Mouse (Mus musculus) MEL (cell line): ENCODE results near the gene Gm17545. TPM values are rescaled to one million over a fixed set of nuclear protein-coding genes. Genes with fewer than 3 reads are reported as not detected.
A peak's percentile ranks its signal among the peaks of the same experiment; 100 is the strongest.

Experiments
- DNase-seq: peaks from one replicate; pipeline ENCODE4 v3.0.0; 2011; ENCODE audit warnings: low read depth, low spot score
- H3K27ac ChIP-seq: 2 replicates; pipeline ENCODE4 v1.5.1; 2012; ENCODE audit warnings: low read depth, mild to moderate bottlenecking, control low read depth, low read length, moderate library complexity; ENCODE audit not compliant: control insufficient read depth
- H3K27me3 ChIP-seq, 2 experiments: fragments of 150-350 bp in 1 of 2; sonication (generic) in 1 of 2; 2 replicates each; pipeline ENCODE4 v1.6.1; 2012; ENCODE audit warnings: low read length in 2 of 2, mild to moderate bottlenecking in 2 of 2, improper control_type of control experiment in 1 of 2, moderate library complexity in 1 of 2; ENCODE audit not compliant: insufficient read depth in 2 of 2, control insufficient read depth in 1 of 2
- H3K36me3 ChIP-seq, 2 experiments: 2 replicates each; pipeline ENCODE4 v1.6.1; 2012 to 2014; ENCODE audit warnings: low read length in 2 of 2, improper control_type of control experiment in 1 of 2, inconsistent platforms in 1 of 2, mild to moderate bottlenecking in 1 of 2; ENCODE audit not compliant: insufficient read depth in 2 of 2, control insufficient read depth in 1 of 2
- H3K4me1 ChIP-seq, 2 experiments: fragments of 150-350 bp in 1 of 2; sonication (generic) in 1 of 2; 2 replicates each; pipeline ENCODE4 v1.6.1; 2012; ENCODE audit warnings: low read length in 2 of 2, improper control_type of control experiment in 1 of 2, mild to moderate bottlenecking in 1 of 2; ENCODE audit not compliant: insufficient read depth in 2 of 2, control insufficient read depth in 1 of 2
- H3K4me3 ChIP-seq, 2 experiments: fragments of 150-350 bp in 1 of 2; sonication (generic) in 1 of 2; 2 replicates each; pipeline ENCODE4 v1.5.1; 2012; ENCODE audit warnings: low read depth in 2 of 2, low read length in 2 of 2, mild to moderate bottlenecking in 2 of 2, moderate library complexity in 2 of 2, control low read depth in 1 of 2, improper control_type of control experiment in 1 of 2; ENCODE audit not compliant: control insufficient read depth in 1 of 2, insufficient read depth in 1 of 2
- H3K79me2 ChIP-seq: 2 replicates; pipeline ENCODE4 v1.6.1; 2012; ENCODE audit warnings: mild to moderate bottlenecking, low read length, moderate library complexity; ENCODE audit not compliant: control insufficient read depth, poor library complexity, insufficient read depth
- H3K9ac ChIP-seq: 2 replicates; pipeline ENCODE4 v1.6.1; 2012; ENCODE audit warnings: low read depth, mild to moderate bottlenecking, control low read depth, low read length, moderate library complexity; ENCODE audit not compliant: control insufficient read depth, poor library complexity, severe bottlenecking
- H3K9me3 ChIP-seq: fragments of 150-350 bp; sonication (generic); replicated peaks from 2 replicates; pipeline ENCODE4 v1.6.1; 2012; ENCODE audit warnings: mild to moderate bottlenecking, low read length, improper control_type of control experiment, moderate library complexity; ENCODE audit not compliant: insufficient read depth
- CTCF ChIP-seq, 3 experiments: IDR thresholded peaks in 2 of 3; conservative IDR thresholded peaks in 1 of 3; 2 replicates each; pipeline ENCODE4 v1.5.1; 2011 to 2012; ENCODE audit warnings: low read length in 3 of 3, low read depth in 2 of 3, mild to moderate bottlenecking in 2 of 3, improper control_type of control experiment in 1 of 3, inconsistent platforms in 1 of 3, mixed read lengths in 1 of 3, moderate library complexity in 1 of 3; ENCODE audit not compliant: control insufficient read depth in 1 of 3, insufficient read depth in 1 of 3, poor library complexity in 1 of 3, severe bottlenecking in 1 of 3
- KAT2A ChIP-seq: conservative IDR thresholded peaks from 2 replicates; pipeline ENCODE4 v1.6.1; 2012; ENCODE audit warnings: low read depth, low read length, improper control_type of control experiment, inconsistent platforms
- MYB ChIP-seq: IDR thresholded peaks from 2 replicates; pipeline ENCODE4 v1.6.1; 2011; ENCODE audit warnings: mild to moderate bottlenecking, low read depth, low read length, improper control_type of control experiment
- NELFE ChIP-seq: IDR thresholded peaks from 2 replicates; pipeline ENCODE4 v1.6.1; 2011; ENCODE audit warnings: low read depth, low read length, improper control_type of control experiment
- NRF1 ChIP-seq: IDR thresholded peaks from 2 replicates; pipeline ENCODE4 v1.6.1; 2014; ENCODE audit warnings: low read depth, mild to moderate bottlenecking, inconsistent platforms, low read length, improper control_type of control experiment, moderate library complexity; ENCODE audit not compliant: poor library complexity, insufficient read depth, severe bottlenecking
- POLR2A ChIP-seq, 2 experiments: IDR thresholded peaks; 2 replicates each; pipeline ENCODE4 v1.6.1; 2011 to 2012; ENCODE audit warnings: low read length in 2 of 2, mild to moderate bottlenecking in 2 of 2, control low read depth in 1 of 2, improper control_type of control experiment in 1 of 2, low read depth in 1 of 2, moderate library complexity in 1 of 2; ENCODE audit not compliant: control insufficient read depth in 1 of 2, insufficient read depth in 1 of 2, poor library complexity in 1 of 2
- POLR2AphosphoS5 ChIP-seq: IDR thresholded peaks from 2 replicates; pipeline ENCODE4 v1.6.1; 2012; ENCODE audit warnings: low read depth, borderline replicate concordance, mild to moderate bottlenecking, inconsistent platforms, low read length, moderate library complexity, mixed read lengths
- RCOR1 ChIP-seq: IDR thresholded peaks from 2 replicates; pipeline ENCODE4 v1.6.1; 2012; ENCODE audit warnings: low read depth, mild to moderate bottlenecking, inconsistent platforms, low read length, improper control_type of control experiment
- TBP ChIP-seq: IDR thresholded peaks from 2 replicates; pipeline ENCODE4 v1.8.0; 2011; ENCODE audit warnings: low read depth, low read length, improper control_type of control experiment
- UBTF ChIP-seq: IDR thresholded peaks from 2 replicates; pipeline ENCODE4 v1.6.1; 2012; ENCODE audit warnings: low read depth, mild to moderate bottlenecking, inconsistent platforms, low read length, improper control_type of control experiment, moderate library complexity, borderline replicate concordance; ENCODE audit not compliant: insufficient read depth
- polyA plus RNA-seq, 2 experiments: library from polyadenylated mRNA; stranded (reverse) in 1 of 2; unstranded in 1 of 2; fragments of >175 nt in 1 of 2; fragments of >200 nt in 1 of 2; gene quantifications; 2 replicates each; pipeline versions ENCODE4 v1.2.1 to v1.2.4; 2012; ENCODE audit warnings: low replicate concordance in 2 of 2, low read depth in 1 of 2; ENCODE audit not compliant: insufficient read length in 2 of 2, insufficient read depth in 1 of 2, missing spikeins in 1 of 2
- total RNA-seq: library from RNA; depleted of rRNA; stranded (reverse); fragments of 300-350 nt; gene quantifications from 2 replicates; pipeline ENCODE4 v1.2.3, GENCODE M21; 2012

Gm17545 gene
- total and polyA plus RNA-seq, 3 experiments, result not detected

GRCm38 (mm10) chr9:22467371-22468169, 13.5 kb downstream of the Gm17545 start:
- H3K27me3 ChIP-seq, result no peaks in the 10 kb centered on the region
- H3K4me3 ChIP-seq, result peak overlapping the region; percentile 80 to 94
- H3K9me3 ChIP-seq, result no peaks in the 10 kb centered on the region
- H3K9ac ChIP-seq, result peak overlapping the region; percentile 89
- peaks cover 11 to 19% of the 10 kb centered on the region in 2 experiments for H3K36me3 ChIP-seq
- no peak for TF ChIP-seq MYB
- TF ChIP-seq CTCF (IDR thresholded peaks at IDR 0.05 in 2 of 3, conservative IDR thresholded peaks at IDR 0.05 in 1 of 3; ENCODE audit: control insufficient read depth in 1 of 3, insufficient read depth in 1 of 3, low read depth in 2 of 3, low read length in 3 of 3, poor library complexity in 1 of 3, severe bottlenecking in 1 of 3), result 0 out of 6 replicates have a peak, but pooled peaks of 1 of the 3 experiments have one; percentile 2
- no peak for TF ChIP-seq KAT2A
- TF ChIP-seq UBTF, result peak; percentile 32; the same call in 1 of the 2 replicates
- no peak for TF ChIP-seq NELFE
- no peak for TF ChIP-seq RCOR1
- no peak for TF ChIP-seq NRF1
- TF ChIP-seq TBP, result peak; percentile 61
- TF ChIP-seq, all 39 proteins: peak for 3
- peak overlapping the region; percentile 68 for H3K27ac ChIP-seq
- peak; percentile 92 for DNase-seq
- H3K4me1 ChIP-seq, result peaks cover 7 to 10% of the 10 kb centered on the region in 2 experiments; a peak in 3 of 4 replicates
- peaks cover 26% of the 10 kb centered on the region for H3K79me2 ChIP-seq

DNA sequence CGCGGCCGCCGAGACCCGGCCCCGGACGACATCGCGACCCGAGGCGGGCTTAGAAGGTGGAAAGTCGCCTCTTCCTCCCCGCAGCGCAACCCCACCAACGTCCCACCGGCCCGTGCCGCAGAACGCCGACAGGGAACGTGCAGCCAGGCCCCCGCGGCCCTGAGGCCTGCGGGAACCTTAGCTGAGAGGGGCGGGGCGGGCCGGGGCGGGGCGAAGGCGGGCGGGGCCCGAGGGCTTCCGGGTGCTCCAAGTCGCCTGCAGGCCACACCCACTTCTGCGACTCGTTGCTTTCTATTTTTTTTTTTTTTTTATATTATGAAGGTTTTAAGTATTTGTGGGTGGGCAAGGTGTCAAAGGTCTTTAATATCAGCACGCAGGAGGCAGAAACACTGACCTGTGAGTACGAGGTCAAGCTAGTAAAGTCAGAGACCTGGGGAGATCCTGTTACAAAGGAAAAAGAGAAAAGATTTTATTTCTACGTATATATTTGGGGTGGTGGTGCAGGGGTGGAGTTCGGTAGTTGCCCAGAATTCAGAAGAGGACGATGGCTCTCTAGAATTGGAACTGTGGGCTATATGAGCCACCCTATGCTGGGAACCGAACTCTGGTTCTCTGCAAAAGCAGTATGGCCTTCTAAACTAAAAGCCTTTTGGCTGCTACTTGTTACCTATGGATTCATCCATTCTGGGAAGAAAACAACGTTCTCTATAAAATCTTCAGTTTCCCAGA, 14.2 kb downstream of the Gm17545 start:
- H3K9ac ChIP-seq, result peak overlapping the region; percentile 89
- H3K4me3 ChIP-seq, result peak overlapping the region; percentile 80 to 94
- H3K27me3 ChIP-seq, result no peaks in the 10 kb centered on the region
- DNase-seq, result peak; percentile 99
- H3K4me1 ChIP-seq, result peaks cover 7 to 10% of the 10 kb centered on the region in 2 experiments; a peak in 3 of 4 replicates
- peaks cover 10 to 19% of the 10 kb centered on the region in 2 experiments for H3K36me3 ChIP-seq
- H3K79me2 ChIP-seq, result peaks cover 25% of the 10 kb centered on the region
- H3K9me3 ChIP-seq, result no peaks in the 10 kb centered on the region
- H3K27ac ChIP-seq, result peak overlapping the region; percentile 68
- peak; percentile 98 to 100 for TF ChIP-seq POLR2A (IDR thresholded peaks at IDR 0.05; ENCODE audit: control insufficient read depth in 1 of 2, insufficient read depth in 1 of 2, low read depth in 1 of 2, low read length in 2 of 2, poor library complexity in 1 of 2)
- TF ChIP-seq CTCF (IDR thresholded peaks at IDR 0.05 in 2 of 3, conservative IDR thresholded peaks at IDR 0.05 in 1 of 3; ENCODE audit: control insufficient read depth in 1 of 3, insufficient read depth in 1 of 3, low read depth in 2 of 3, low read length in 3 of 3, poor library complexity in 1 of 3, severe bottlenecking in 1 of 3), result 0 out of 6 replicates have a peak, but pooled peaks of 1 of the 3 experiments have one; percentile 12
- peak; percentile 56; the same call in 1 of the 2 replicates for TF ChIP-seq TBP
- TF ChIP-seq POLR2AphosphoS5, result peak; percentile 63; the same call in 1 of the 2 replicates
- TF ChIP-seq RCOR1, result no peak
